Mouse (Mus musculus): ENCODE data around the gene Lgals12.

Lgals12 gene

GRCm38 (mm10) chr19:7606801-7607689 lies at the start of gene Lgals12:
TSS of gene Lgals12 (minus strand) at chr19:7607193.
- no peak for DNase-seq (ENCODE audit: low spot score)

GRCm38 (mm10) chr19:7648913-7649666 lies 42.1 kb upstream of the Lgals12 start:
- no peak for DNase-seq (ENCODE audit: low spot score)

- DNase-seq (ENCODE audit: low spot score) = no peak
These were observed 26.8 kb upstream of the Lgals12 start for GRCm38 (mm10) chr19:7633786-7634185.

GRCm38 (mm10) chr19:7633021-7633420 lies 26.0 kb upstream of the Lgals12 start:
- no peak for DNase-seq (ENCODE audit: low spot score)

- DNase-seq (ENCODE audit: low spot score) = no peak
These were observed 10.7 kb upstream of the Lgals12 start for GRCm38 (mm10) chr19:7617696-7618095.

- DNase-seq (ENCODE audit: low spot score) = no peak
These were observed 10.1 kb upstream of the Lgals12 start for GRCm38 (mm10) chr19:7617085-7617484.

- DNase-seq (ENCODE audit: low spot score) = no peak
These were observed 9.4 kb upstream of the Lgals12 start for GRCm38 (mm10) chr19:7616231-7616930.

GRCm38 (mm10) chr19:7613151-7613550 lies 6.2 kb upstream of the Lgals12 start:
- DNase-seq (ENCODE audit: low spot score) = no peak

- DNase-seq (ENCODE audit: low spot score) = no peak
These were observed 5.2 kb upstream of the Lgals12 start, which contains the start of gene Hrasls5 for GRCm38 (mm10) chr19:7611942-7612757. TSS of gene Hrasls5 (plus strand) at chr19:7612541.

GRCm38 (mm10) chr19:7607690-7608201 lies 753 bp upstream of the Lgals12 start:
- no peak for DNase-seq (ENCODE audit: low spot score)

- DNase-seq (ENCODE audit: low spot score) = no peak
These were observed 836 bp downstream of the Lgals12 start for GRCm38 (mm10) chr19:7605930-7606783.

- DNase-seq (ENCODE audit: low spot score) = no peak
These were observed 2.0 kb downstream of the Lgals12 start for GRCm38 (mm10) chr19:7605013-7605412.

GRCm38 (mm10) chr19:7604107-7604506 lies 2.9 kb downstream of the Lgals12 start:
- DNase-seq (ENCODE audit: low spot score) = no peak

GRCm38 (mm10) chr19:7601551-7601950 lies 5.4 kb downstream of the Lgals12 start:
- no peak for DNase-seq (ENCODE audit: low spot score)

GRCm38 (mm10) chr19:7598481-7598880 lies 8.5 kb downstream of the Lgals12 start:
- no peak for DNase-seq (ENCODE audit: low spot score)

- no peak for DNase-seq (ENCODE audit: low spot score)
These were observed 11.5 kb downstream of the Lgals12 start for GRCm38 (mm10) chr19:7595534-7595933.

- no peak for DNase-seq (ENCODE audit: low spot score)
These were observed 15.0 kb downstream of the Lgals12 start for GRCm38 (mm10) chr19:7592018-7592417.

- DNase-seq (ENCODE audit: low spot score) = no peak
These were observed 16.2 kb downstream of the Lgals12 start for GRCm38 (mm10) chr19:7590795-7591194.

GRCm38 (mm10) chr19:7585764-7586163 lies 21.2 kb downstream of the Lgals12 start:
- DNase-seq (ENCODE audit: low spot score) = no peak

- no peak for DNase-seq (ENCODE audit: low spot score)
These were observed 21.7 kb downstream of the Lgals12 start for GRCm38 (mm10) chr19:7585279-7585678.
